Mouse (Mus musculus) olfactory bulb, adult 2 months (tissue): ENCODE results near the gene Wnt3a.

ENCODE experiments used
- CTCF ChIP-seq: fragments of 200-500 bp; IDR thresholded peaks from 2 replicates; pipeline ENCODE4 v1.5.1; 2012; ENCODE audit warnings: low read depth, mild to moderate bottlenecking, low read length, moderate library complexity; ENCODE audit not compliant: insufficient read depth
- POLR2A ChIP-seq: fragments of 200-500 bp; IDR thresholded peaks from 2 replicates; pipeline ENCODE4 v1.6.1; 2012; ENCODE audit warnings: mild to moderate bottlenecking, low read depth, low read length, moderate library complexity; ENCODE audit not compliant: insufficient read depth

DNA sequence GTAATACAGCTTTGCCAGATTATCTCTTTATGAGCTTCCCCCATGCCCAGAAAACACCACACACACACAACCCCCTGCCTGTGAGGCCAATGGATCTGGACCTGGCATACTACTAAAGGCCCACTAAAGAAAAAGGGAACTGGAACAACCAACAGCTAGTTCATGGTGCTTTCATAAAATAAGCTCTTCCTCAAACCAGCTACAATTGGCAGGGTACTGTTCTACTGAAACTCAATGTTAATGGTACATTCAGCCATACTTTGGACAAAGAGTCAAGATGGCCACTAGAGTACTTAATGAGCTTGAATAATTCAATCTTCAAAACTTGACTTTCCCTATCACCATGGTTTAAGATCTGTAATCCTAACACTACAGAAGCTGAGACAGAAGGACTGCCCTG is 68.9 kb downstream of the Wnt3a start:
- TF ChIP-seq CTCF (no peak), POLR2A (no peak)
